Mouse (Mus musculus) mouse trophoblast stem cell (cell line): ENCODE data around the gene Gm17359.

Experiments
- in situ Hi-C, 2 experiments: fragments of 300-500 bp; cut with MseI, MboI; formaldehyde crosslinking; loops; 2 replicates in 1 of 2; 3 replicates in 1 of 2; pipeline ENCODE4 v1.15.1; 2025

The Gm17359 gene

GRCm38 (mm10) chr3:79474911-79475310, 138.4 kb downstream of the Gm17359 start:
- in situ Hi-C loops = loop anchor here in 1 of 2 experiments (25.0 kb wide), 1 partner anchor 513 kb away; no protein-coding TSS in a partner anchor

- in situ Hi-C loops = no loop called here
Observed at GRCm38 (mm10) chr3:79475980-79476379, 139.5 kb downstream of the Gm17359 start.

GRCm38 (mm10) chr3:79478400-79478799, 141.9 kb downstream of the Gm17359 start:
- in situ Hi-C loops = no loop called here

GRCm38 (mm10) chr3:79478880-79479279, 142.4 kb downstream of the Gm17359 start:
- in situ Hi-C loops = no loop called here

- in situ Hi-C loops = no loop called here
Observed at GRCm38 (mm10) chr3:79484286-79485063, 148.0 kb downstream of the Gm17359 start.

GRCm38 (mm10) chr3:79488025-79488424, 151.6 kb downstream of the Gm17359 start:
- in situ Hi-C loops = no loop called here

GRCm38 (mm10) chr3:79490102-79490501, 153.6 kb downstream of the Gm17359 start:
- in situ Hi-C loops = no loop called here

- in situ Hi-C loops = no loop called here
Observed at GRCm38 (mm10) chr3:79491614-79492013, 155.2 kb downstream of the Gm17359 start.

GRCm38 (mm10) chr3:79493064-79493463, 156.6 kb downstream of the Gm17359 start:
- in situ Hi-C loops = no loop called here

GRCm38 (mm10) chr3:79494028-79494427, 157.6 kb downstream of the Gm17359 start:
- in situ Hi-C loops = no loop called here

- in situ Hi-C loops = no loop called here
Observed at GRCm38 (mm10) chr3:79495151-79495550, 158.7 kb downstream of the Gm17359 start.

- in situ Hi-C loops = no loop called here
Observed at GRCm38 (mm10) chr3:79496668-79497067, 160.2 kb downstream of the Gm17359 start.

GRCm38 (mm10) chr3:79500279-79500678, 163.8 kb downstream of the Gm17359 start:
- in situ Hi-C loops = no loop called here

- in situ Hi-C loops = no loop called here
Observed at GRCm38 (mm10) chr3:79501166-79501728, 164.8 kb downstream of the Gm17359 start.
